Mouse (Mus musculus): Measurements from ENCODE around the gene Mta2. TPM values are rescaled to one million over a fixed set of nuclear protein-coding genes. Genes with fewer than 3 reads are reported as not detected.
A peak's percentile ranks its signal among the peaks of the same experiment; 100 is the strongest.

Mta2 gene
- polyA plus RNA-seq, 2 experiments, result 43.8 to 76.5 TPM

DNA sequence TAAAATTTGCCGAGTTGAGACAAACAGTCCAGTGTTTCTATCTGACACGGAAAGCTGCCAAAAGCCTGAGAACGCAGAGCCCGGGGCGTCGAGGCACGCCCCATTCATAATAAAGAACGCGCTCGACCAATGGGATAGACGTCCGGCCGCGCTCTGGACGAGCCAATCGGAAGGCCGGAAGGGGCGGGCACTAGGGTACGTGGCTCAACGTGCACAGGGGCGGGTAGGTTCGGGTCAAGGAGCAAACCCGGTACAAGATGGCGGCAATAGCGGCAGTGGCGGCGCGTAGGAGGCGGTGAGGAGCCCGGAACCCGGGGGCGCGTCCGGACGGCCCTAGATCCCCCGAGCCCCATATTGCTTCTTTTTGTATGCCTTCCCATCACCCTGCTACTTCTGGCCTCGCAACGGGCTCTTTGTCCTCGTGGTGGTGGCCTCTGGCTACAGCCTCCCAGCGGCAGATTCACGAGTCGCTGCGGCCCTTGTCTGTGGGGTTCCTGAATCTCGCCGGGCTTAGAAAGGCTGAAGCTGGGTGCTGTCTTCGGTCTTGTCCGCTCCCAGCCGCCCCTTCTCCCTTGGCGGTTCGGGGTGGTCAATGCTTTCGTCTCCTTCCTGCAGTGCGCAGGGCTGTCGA lies 43.7 kb upstream of the Mta2 start, which contains the start of gene Ganab:
Ganab (plus strand) TSS at position 207 of the 631 bp plus-strand sequence.
- Histone ChIP-seq H3K4me2 (replicated peaks; ENCODE audit: low read depth, low read length, severe bottlenecking) (peak within 1 kb of the TSS; percentile 86), H3K4me1 (ENCODE audit: control insufficient read depth, insufficient read depth, low read length) (peaks cover 19% of the 10 kb centered on the region), H3K4me3 (replicated peaks; ENCODE audit: low read length) (peak within 1 kb of the TSS; percentile 95), H3K36me3 (ENCODE audit: control insufficient read depth, insufficient read depth, low read length) (peaks cover 41% of the 10 kb centered on the region), H3K27me3 (ENCODE audit: control insufficient read depth, insufficient read depth, low read length) (no peaks in the 10 kb centered on the region), H3K27ac (replicated peaks; ENCODE audit: low read depth, low read length) (peak within 1 kb of the TSS; percentile 78), H3K9me3 (ENCODE audit: control insufficient read depth, low read length) (no peaks in the 10 kb centered on the region), H3K9ac (ENCODE audit: low read depth, low read length, severe bottlenecking) (peak within 1 kb of the TSS; percentile 91)
- TF ChIP-seq POLR2A (IDR thresholded peaks at IDR 0.05; ENCODE audit: borderline replicate concordance, extremely low read depth, insufficient read depth, insufficient read length), result 0 out of 2 replicates have a peak, but pooled peaks have one; percentile 39
- ATAC-seq (ENCODE audit: low FRiP score, low read depth) (peak; percentile 99), DNase-seq (ENCODE audit: low spot score) (peak; percentile 99)
- WGBS, result under 1% methylated on average over 53 of the region's 53 CpGs

- Histone ChIP-seq H3K27me3 (ENCODE audit: control insufficient read depth, insufficient read depth, low read length) (no peaks in the 10 kb centered on the region), H3K9me3 (ENCODE audit: control insufficient read depth, low read length) (no peaks in the 10 kb centered on the region), H3K4me2 (replicated peaks; ENCODE audit: low read depth, low read length, severe bottlenecking) (peak overlapping the region; percentile 86), H3K27ac (replicated peaks; ENCODE audit: low read depth, low read length) (peak overlapping the region; percentile 78), H3K9ac (ENCODE audit: low read depth, low read length, severe bottlenecking) (peak overlapping the region; percentile 91), H3K4me1 (ENCODE audit: control insufficient read depth, insufficient read depth, low read length) (peaks cover 16% of the 10 kb centered on the region), H3K36me3 (ENCODE audit: control insufficient read depth, insufficient read depth, low read length) (peaks cover 47% of the 10 kb centered on the region), H3K4me3 (replicated peaks; ENCODE audit: low read length) (peak overlapping the region; percentile 95)
- no peak for TF ChIP-seq POLR2A (IDR thresholded peaks at IDR 0.05; ENCODE audit: borderline replicate concordance, extremely low read depth, insufficient read depth, insufficient read length)
- no peak for ATAC-seq (ENCODE audit: low FRiP score, low read depth)
- WGBS, result 3% methylated on average over 13 of the region's 13 CpGs
- no peak for DNase-seq (ENCODE audit: low spot score)
Measured at GRCm38 (mm10) chr19:8898576-8898975, 43.1 kb upstream of the Mta2 start.

DNA sequence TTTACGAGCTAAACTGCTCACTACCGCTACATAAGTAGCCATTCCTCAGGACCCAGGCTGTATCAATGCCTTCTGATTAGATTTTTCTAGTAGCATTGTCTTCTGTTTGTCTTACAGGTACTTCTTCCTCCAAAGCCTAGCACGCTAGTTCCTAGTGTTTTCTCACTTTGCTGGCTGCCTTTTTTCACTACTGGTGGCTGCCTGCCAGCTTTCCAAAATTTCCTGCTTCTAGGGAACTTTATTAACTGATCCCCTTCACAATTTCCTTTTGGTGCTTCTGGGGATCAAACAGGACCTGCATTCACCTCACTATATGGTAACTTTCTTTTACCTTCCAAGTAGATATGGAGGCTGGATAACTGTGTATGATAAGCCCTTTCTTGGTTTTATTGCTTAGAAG lies 42.6 kb upstream of the Mta2 start:
- H3K27ac ChIP-seq (replicated peaks; ENCODE audit: low read depth, low read length), result 0 out of 2 replicates have a peak overlapping the region, but pooled peaks have one; percentile 78
- 25% methylated on average over 3 of the region's 3 CpGs for WGBS
- DNase-seq (ENCODE audit: low spot score) (no peak), ATAC-seq (ENCODE audit: low FRiP score, low read depth) (no peak)
- H3K4me2 ChIP-seq (replicated peaks; ENCODE audit: low read depth, low read length, severe bottlenecking), result peak overlapping the region; percentile 86
- no peak for TF ChIP-seq POLR2A (IDR thresholded peaks at IDR 0.05; ENCODE audit: borderline replicate concordance, extremely low read depth, insufficient read depth, insufficient read length)
- peak overlapping the region; percentile 95 for H3K4me3 ChIP-seq (replicated peaks; ENCODE audit: low read length)
- no peaks in the 10 kb centered on the region for H3K27me3 ChIP-seq (ENCODE audit: control insufficient read depth, insufficient read depth, low read length)
- H3K9me3 ChIP-seq (ENCODE audit: control insufficient read depth, low read length), result no peaks in the 10 kb centered on the region
- H3K9ac ChIP-seq (ENCODE audit: low read depth, low read length, severe bottlenecking), result peak overlapping the region; percentile 91
- peaks cover 13% of the 10 kb centered on the region for H3K4me1 ChIP-seq (ENCODE audit: control insufficient read depth, insufficient read depth, low read length)
- peaks cover 52% of the 10 kb centered on the region for H3K36me3 ChIP-seq (ENCODE audit: control insufficient read depth, insufficient read depth, low read length)

DNA sequence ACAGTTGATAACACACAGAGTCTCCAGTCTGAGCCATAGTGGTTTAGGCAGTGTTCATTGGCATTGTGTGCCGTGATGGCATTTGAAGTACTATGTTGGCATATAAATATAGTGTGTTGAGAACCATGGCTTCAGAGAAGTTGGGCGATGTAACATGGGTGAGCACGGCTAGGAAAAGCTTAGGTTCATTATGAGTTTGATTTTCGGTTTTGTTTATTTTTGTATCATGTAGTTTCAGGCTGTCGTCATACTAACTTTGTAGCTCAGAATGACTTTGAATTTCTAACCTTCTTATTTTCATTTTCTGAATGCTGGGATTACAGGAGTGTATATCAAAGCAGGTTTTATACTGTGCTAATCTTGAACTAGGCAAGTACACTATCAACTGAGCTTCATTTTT lies 38.3 kb upstream of the Mta2 start:
- Histone ChIP-seq H3K27me3 (ENCODE audit: control insufficient read depth, insufficient read depth, low read length) (no peaks in the 10 kb centered on the region), H3K36me3 (ENCODE audit: control insufficient read depth, insufficient read depth, low read length) (peaks cover 66% of the 10 kb centered on the region), H3K4me2 (replicated peaks; ENCODE audit: low read depth, low read length, severe bottlenecking) (no peak overlapping the region), H3K4me3 (replicated peaks; ENCODE audit: low read length) (no peak overlapping the region), H3K9ac (ENCODE audit: low read depth, low read length, severe bottlenecking) (no peak overlapping the region), H3K4me1 (ENCODE audit: control insufficient read depth, insufficient read depth, low read length) (peaks cover 8% of the 10 kb centered on the region), H3K27ac (replicated peaks; ENCODE audit: low read depth, low read length) (no peak overlapping the region), H3K9me3 (ENCODE audit: control insufficient read depth, low read length) (no peaks in the 10 kb centered on the region)
- DNase-seq (ENCODE audit: low spot score) (no peak), ATAC-seq (ENCODE audit: low FRiP score, low read depth) (no peak)
- WGBS, result 95% methylated on average over 5 of the region's 5 CpGs
- TF ChIP-seq POLR2A (IDR thresholded peaks at IDR 0.05; ENCODE audit: borderline replicate concordance, extremely low read depth, insufficient read depth, insufficient read length), result no peak

- peaks cover 97% of the 10 kb centered on the region for H3K36me3 ChIP-seq (ENCODE audit: control insufficient read depth, insufficient read depth, low read length)
- no peak for TF ChIP-seq POLR2A (IDR thresholded peaks at IDR 0.05; ENCODE audit: borderline replicate concordance, extremely low read depth, insufficient read depth, insufficient read length)
- no peak overlapping the region for H3K4me2 ChIP-seq (replicated peaks; ENCODE audit: low read depth, low read length, severe bottlenecking)
- no peaks in the 10 kb centered on the region for H3K4me1 ChIP-seq (ENCODE audit: control insufficient read depth, insufficient read depth, low read length)
- H3K9ac ChIP-seq (ENCODE audit: low read depth, low read length, severe bottlenecking), result no peak overlapping the region
- no peaks in the 10 kb centered on the region for H3K9me3 ChIP-seq (ENCODE audit: control insufficient read depth, low read length)
- no peak for ATAC-seq (ENCODE audit: low FRiP score, low read depth)
- no peaks in the 10 kb centered on the region for H3K27me3 ChIP-seq (ENCODE audit: control insufficient read depth, insufficient read depth, low read length)
- no peak for DNase-seq (ENCODE audit: low spot score)
- H3K27ac ChIP-seq (replicated peaks; ENCODE audit: low read depth, low read length), result no peak overlapping the region
- WGBS, result 85% methylated on average over 6 of the region's 6 CpGs
- H3K4me3 ChIP-seq (replicated peaks; ENCODE audit: low read length), result no peak overlapping the region
Measured at GRCm38 (mm10) chr19:8908531-8908930, 33.1 kb upstream of the Mta2 start.
